Mouse (Mus musculus) ovary, postnatal 14 days (tissue): Measurements from ENCODE around the gene Dbn1.
"Not testable (repeated sequence)": the region's sequence is repeated elsewhere in the genome, so short reads cannot be mapped to it uniquely, and the experiment has no call there.

Source experiments
- DNase-seq: peaks from one replicate; pipeline ENCODE4 v3.0.0; 2022; ENCODE audit warnings: low spot score

Gene Dbn1

DNA sequence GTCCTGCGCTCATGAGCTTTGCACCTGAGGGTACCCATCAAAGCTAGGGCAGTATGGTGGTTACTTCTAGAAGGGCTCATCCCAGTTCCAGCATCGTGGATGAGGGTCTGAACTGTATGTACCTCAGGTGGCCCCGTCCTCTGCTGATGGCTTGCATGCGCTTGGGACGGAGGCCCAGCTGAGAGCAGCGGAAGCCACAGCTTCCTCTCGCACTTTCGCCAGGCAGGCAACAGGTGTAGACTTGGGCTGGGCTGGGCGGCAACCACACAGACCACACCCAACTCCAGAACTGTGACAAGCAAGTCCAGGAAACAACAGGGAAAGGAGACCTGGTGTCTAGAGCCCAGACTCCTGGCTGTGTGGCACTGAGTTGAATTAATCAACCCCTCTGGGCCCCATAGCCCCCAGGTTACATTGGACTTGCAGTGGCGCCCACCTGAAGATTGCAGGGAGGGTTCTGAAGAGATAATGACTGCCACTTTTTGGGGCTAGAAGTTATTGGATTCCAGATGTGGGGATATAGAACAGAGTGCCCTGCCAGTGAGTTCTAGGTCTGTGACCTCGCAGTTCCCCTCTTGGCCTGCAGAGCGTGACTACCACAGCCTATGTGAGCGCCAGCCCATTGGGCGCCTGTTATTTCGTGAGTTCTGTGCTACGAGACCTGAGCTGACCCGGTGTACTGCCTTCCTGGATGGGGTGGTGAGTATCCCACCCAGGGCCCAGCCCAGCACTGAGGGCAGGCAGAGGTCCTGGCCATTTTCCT is 38.1 kb downstream of the Dbn1 start:
- no peak for DNase-seq

DNA sequence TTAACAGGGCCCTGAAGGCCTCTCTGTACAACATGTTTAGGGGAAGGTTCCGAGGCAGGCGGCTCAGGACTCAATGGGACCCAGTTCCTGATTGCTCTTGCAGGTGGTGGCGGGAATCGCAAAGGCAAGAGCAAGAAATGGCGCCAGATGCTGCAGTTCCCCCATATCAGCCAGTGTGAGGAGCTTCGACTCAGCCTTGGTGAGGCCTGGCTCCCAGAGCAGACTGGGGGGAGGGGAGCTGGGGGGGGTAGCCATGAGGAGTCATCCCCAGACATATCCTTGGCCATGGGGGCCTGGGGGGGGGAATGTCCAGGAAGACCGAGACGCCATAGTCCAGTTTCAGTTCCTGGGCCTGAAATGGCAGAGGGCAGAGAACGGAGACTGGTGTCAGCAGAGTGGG is 38.7 kb downstream of the Dbn1 start:
- DNase-seq = no peak

DNA sequence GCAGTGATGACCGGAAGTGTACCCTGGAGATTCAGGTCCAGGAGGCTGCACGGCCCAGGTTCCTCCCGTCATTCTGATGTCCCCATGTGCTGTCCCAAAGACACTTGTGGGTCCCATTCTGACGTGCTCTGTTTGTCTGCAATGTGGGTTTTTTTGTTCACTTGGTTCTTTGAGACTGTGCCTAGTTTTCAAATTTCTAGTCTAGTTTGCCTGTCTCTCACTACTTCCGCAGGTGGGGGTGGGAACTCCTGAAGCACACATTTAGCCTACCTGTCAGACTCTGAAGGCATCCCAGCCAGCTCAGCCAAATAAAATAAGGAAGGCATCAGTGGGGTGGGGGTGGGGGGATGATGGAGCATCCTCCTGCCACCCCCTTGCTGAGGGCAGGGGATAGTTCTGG is 39.8 kb downstream of the Dbn1 start:
- no peak for DNase-seq

DNA sequence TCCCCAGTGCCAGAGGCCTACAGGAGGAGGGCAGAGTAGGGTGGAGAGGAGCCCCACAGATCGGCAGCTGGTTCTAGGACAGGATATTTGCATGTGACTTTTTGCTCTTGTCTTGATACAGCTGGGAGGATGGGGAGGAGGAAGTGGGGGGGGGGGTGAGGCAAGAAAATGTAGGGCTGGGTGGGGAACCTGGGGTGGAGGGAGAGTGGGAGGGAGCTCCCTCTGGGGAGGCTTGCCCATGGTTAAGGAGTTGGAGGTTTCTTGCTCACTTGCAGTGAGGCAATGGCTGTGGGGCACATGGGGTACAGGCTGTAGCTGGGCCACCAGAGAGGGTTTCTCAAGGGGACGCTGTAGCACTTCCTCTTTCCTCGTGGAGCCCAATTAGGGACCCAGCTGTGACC is 40.4 kb downstream of the Dbn1 start:
- no peak for DNase-seq

DNA sequence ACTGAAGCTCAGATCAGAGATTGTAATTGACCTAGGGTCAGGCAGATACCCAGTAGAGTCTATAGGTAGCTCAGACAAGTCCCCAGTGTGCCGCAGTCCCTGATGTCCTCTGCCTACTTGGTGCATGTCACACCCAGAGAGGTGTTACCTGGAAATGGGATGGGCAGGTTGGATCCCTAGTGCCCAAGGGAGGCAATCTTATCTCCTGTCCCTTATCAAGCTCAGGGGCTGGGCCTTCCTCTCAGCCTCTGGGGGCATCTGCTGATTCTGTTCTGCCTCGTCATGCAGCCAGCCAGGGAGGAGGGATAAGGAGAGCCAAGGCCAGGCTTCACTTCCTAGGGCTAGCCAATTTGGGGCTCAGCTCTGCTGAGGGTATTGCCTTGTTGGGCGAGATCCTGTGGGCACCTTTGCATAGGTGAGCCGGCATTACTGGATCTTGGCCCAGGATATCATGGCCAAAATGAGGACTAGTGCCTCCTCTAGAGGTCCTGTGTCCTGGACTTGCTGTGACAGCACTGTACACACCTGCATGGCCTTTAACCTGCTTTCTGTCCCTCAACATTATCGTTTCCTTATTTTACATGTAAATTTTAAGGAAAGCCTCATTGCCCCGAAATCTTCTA is 41.3 kb downstream of the Dbn1 start:
- DNase-seq = no peak

DNA sequence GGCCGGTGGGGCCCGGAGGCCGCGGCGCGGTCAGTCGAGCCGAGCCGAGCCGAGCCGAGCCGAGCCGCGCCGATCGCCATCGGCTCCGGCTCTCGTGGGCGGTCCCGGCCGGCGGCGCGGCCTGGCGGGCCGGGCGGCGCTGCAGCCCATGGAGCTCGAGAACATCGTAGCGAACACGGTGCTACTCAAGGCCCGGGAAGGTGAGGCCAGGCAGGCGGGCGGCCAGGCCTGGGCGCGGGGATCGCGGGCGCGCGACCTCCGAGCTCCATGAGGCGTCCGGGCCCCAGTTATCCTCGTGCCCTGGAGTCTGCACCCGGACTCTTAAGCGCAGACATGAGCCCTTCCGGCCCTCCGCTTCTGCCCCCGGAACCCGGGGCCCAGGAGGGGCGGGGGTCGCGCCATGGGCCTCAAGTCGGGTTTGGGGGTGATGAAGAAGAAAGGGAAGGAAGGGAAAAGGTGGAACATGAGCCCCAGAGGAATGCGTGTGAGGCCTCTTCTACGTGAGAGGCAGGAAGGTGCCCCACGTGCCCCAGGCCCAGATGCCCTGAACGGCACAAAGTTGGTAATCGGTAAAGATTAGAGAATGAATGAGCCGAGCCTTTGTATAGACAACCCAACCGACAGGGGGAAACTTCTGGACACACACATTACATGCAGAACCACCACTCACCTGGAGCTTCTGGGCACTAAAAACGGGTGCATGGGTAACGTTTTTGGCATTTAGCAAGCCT is 42.4 kb downstream of the Dbn1 start:
- DNase-seq = no peak

DNA sequence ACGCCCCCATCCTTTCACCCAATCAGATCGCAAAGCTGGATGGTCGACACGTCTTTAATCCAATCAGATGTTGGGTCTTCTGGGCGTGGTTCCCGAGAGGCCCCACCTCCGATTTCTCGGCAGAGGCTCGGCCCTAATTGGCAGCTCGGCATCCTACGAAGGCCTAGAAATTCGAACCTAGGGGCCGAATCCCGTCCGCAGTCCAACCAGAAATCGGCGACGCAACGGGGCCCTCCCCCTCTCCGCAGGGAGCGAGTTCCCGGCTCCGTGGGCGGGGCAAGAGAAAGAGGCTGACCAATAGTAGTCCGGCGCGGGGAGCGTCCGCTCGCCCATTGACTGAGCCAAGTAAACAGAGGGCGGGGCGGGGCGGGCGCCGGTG is 43.0 kb downstream of the Dbn1 start, which contains the start of gene Grk6:
TSS of gene Grk6 (plus strand) at position 136 of the 379 bp plus-strand sequence.
- DNase-seq = peak; percentile 98

DNA sequence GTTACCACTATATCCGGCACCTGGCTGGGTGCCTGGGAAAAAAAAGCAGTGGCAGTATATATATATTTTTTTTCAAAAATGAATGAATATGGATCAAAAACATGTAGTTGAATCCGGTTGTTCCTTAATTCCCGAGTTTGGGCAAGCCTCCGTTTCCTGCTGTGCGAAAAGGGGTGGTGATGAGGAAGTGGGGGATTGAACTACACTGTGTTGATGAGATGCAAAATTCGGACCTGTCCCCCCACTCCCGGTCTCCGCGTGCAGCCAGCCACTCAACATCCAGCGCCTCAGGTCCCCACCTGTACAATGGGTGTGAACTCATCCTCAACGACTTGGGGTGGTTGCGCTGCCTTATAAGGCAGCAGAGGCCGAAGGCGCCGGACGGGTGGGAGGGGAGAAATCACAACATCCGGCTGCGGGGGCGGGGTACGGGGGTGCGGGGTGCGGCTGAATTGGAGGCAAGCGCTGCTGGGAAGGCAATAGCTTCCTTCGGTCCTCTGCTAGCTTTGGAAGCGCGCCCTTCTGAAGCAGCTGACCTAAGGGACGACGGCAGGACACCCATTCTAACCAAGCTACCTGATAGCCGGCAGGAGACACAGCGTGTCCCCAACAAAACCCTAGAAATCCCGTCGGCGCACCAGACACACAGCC is 43.5 kb downstream of the Dbn1 start:
- no peak for DNase-seq

DNA sequence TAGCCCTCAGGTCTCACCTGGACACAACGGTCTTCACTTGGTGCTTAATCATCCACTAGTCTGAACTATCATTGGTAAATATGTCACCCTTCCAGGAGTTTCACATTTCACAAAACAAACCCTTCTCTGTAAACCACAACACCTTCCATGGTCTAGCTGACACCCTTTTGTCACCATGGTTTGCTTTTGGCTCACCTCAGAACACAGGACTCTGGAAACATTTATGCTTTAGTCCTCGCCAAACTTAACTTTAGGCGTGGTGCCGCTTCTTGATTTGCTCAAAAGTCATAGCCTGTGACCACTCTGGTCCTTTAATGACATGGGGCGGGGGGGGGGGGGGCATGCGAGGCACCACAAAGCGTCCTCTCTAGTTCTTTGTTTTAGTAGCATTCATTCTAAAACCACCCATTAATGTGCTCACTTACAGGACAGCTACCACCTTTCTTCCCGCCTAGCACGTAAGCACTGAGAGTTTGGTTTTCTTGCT is 44.1 kb downstream of the Dbn1 start:
- DNase-seq = no peak

DNA sequence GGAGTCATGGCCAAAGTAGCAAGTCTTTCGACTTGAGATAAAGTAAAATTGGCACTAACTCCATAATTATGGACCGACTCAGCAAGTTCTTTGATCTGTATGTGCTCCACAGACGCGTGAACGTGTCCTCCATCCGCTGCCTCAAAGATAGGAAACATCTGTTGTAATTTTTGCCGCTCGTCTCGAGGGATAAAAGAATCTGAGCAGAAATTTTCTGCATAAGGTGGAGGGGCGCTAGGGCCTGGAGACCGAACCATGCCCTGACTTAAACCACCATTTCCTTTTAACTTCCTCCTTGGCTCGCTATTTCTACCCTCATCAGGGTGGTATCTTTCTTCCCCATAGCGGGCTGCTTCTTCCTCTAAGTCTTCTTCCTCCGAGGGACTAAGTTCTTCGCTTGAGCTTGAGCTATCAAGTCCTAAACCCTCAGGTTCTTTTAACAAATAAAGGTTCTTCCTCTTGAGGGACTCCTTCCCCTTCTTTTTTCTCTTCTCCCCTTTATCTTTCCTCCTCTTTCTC is 50.7 kb downstream of the Dbn1 start:
- DNase-seq = not testable (repeated sequence)

DNA sequence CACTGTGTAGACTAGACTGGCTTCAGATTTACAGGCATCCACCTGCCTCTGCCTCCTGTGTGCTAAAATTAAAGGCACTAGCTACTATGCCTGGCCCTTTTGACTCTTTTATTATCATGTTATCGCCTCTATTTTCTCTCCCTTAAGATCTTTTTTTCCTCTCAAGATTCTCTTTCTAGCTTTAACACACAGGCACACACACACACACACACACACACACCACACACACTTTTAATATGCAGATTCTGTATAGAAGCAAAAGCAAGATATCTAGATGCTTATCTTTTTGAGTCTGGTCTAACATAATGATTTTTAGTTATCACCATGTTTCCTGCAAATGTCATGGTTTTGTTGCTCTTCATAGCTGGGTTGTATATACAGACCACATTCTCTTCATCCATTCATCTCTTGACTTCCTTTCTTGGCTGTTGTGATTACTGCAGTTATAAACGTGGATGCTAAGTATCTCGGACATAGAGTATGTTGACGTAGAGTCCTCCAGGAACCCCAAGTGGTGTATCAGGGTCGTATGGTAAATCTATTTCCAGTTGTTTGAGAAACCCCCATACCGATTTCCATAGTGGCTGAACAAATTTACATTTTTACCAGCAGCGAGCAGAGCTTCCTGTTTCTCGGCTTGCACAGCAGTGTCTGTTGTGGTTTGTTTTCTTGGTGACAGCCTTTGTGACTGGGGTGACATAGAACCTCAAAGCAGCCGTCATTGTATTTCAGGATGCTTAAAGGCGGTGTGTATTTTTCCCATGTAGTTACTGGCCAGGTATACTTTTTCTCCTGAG is 55.8 kb downstream of the Dbn1 start:
- DNase-seq = no peak

DNA sequence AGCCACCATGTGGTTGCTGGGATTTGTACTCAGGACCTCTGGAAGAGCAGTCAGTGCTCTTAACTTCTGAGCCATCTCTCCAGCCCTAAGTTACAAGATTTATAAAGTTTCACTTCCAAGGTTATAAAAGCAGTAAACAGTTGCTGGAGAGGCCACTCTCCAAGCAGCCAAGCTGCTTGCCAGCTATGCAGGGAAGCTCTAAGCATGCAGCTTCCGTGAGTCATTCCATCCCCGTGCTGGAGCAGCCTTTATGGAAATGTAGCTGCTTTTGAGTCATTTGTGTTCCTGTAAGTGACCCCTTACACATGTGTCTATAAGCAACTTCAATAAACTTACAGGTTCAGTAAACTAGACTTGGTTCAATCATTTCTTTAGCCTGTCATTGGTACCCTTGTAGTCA is 57.3 kb downstream of the Dbn1 start:
- DNase-seq = no peak

DNA sequence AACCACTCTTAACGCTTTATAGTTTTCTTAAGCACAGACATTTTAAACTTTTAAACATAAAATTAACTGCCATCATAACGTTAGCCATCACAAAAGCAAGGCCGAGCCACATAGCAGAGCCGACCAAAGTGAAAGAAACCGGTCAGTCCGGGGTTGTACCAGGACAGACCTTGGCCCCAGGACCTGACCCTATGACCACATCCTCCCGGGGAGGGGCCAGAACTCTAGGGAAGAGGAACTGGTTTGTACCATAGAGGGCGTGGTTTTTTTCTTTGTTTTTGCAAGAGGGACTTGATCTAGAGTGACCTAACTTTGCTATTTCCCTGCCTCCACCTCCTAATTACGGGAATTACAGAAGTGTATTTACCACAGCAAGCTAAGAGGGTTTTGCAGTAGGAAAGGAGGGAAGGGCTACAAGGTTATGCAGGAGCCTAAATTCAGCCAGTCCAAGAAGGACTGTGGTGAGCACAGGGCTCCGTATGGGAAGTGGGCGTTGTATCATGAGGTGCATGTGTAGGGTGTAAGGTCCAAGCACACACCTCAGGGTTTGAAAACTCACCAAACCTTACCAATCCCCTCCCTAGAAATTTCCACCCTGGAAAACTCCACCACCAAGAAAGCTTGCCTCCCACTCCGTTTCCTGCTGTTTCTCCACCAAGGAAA is 58.6 kb downstream of the Dbn1 start:
- no peak for DNase-seq

DNA sequence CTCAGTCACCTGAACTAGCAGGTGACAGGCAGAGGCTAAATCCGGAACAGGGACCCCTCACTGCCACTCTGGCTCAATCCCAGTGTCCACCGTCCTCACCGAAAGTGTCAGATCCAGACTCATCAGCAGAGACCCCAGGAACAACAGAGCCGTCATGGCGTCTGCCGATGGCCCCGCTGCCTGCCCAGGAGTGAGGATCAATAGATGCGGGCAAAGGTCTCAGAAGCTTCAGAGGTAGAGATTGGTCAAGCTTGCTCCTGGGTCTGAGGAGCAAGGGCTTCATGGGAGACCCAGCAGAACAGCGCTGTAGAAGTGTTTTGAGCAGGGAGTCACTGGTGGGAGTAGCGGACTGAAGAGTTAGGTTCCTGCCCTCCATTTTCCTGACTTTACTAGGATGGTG is 61.3 kb downstream of the Dbn1 start, which contains the start of gene F12:
TSS of gene F12 (minus strand) at position 181 of the 400 bp plus-strand sequence.
- DNase-seq = no peak
